Mouse (Mus musculus) heart, adult 2 months (tissue): Measurements from ENCODE around the gene Zfp568. TPM values are rescaled to one million over a fixed set of nuclear protein-coding genes. Genes with fewer than 3 reads are reported as not detected.

Experiments used
- DNase-seq, 2 experiments: peaks; one replicate each; pipeline ENCODE4 v3.0.0; 2021
- H3K27ac ChIP-seq: fragments of 200-600 bp; 2 replicates; pipeline ENCODE4 v1.8.1; 2022
- H3K27me3 ChIP-seq: fragments of 200-500 bp; 2 replicates; pipeline ENCODE4 v1.6.1; 2012; ENCODE audit warnings: mild to moderate bottlenecking, low read length, inconsistent platforms, mixed read lengths; ENCODE audit not compliant: control insufficient read depth, insufficient read depth
- H3K36me3 ChIP-seq: fragments of 200-500 bp; 2 replicates; pipeline ENCODE4 v1.6.1; 2012; ENCODE audit warnings: low read length, inconsistent platforms; ENCODE audit not compliant: control insufficient read depth, insufficient read depth
- H3K4me1 ChIP-seq: fragments of 200-500 bp; 2 replicates; pipeline ENCODE4 v1.6.1; 2011; ENCODE audit warnings: low read length; ENCODE audit not compliant: control insufficient read depth, insufficient read depth
- H3K4me3 ChIP-seq: fragments of 200-600 bp; 2 replicates; pipeline ENCODE4 v1.8.1; 2022
- H3K79me2 ChIP-seq: fragments of 200-500 bp; replicated peaks from 2 replicates; pipeline ENCODE4 v1.6.1; 2012; ENCODE audit warnings: mild to moderate bottlenecking, inconsistent platforms, low read length, moderate library complexity, mixed read lengths; ENCODE audit not compliant: control insufficient read depth, insufficient read depth
- H3K9ac ChIP-seq: fragments of 200-500 bp; 2 replicates; pipeline ENCODE4 v1.6.1; 2012; ENCODE audit warnings: low read depth, mild to moderate bottlenecking, control low read depth, inconsistent platforms, low read length, mixed read lengths
- CTCF ChIP-seq: fragments of 200-600 bp; IDR thresholded peaks from 2 replicates; pipeline ENCODE4 v1.8.1; 2022; ENCODE audit warnings: antibody characterized with exemption, mild to moderate bottlenecking, moderate library complexity
- EP300 ChIP-seq: fragments of 200-500 bp; IDR thresholded peaks from 2 replicates; pipeline ENCODE4 v1.6.1; 2011; ENCODE audit warnings: low read depth, low read length, control low read depth; ENCODE audit not compliant: insufficient read depth
- POLR2A ChIP-seq: fragments of 200-500 bp; IDR thresholded peaks from 2 replicates; pipeline ENCODE4 v1.6.1; 2011; ENCODE audit warnings: mild to moderate bottlenecking, low read depth, low read length, control low read depth; ENCODE audit not compliant: insufficient read depth
- WGBS: fragments of 180-500 bp; shearing (Covaris S2); methylation state at CpG from one replicate; pipeline ENCODE4 v1.1.7; 2018; 5-methylcytosine and 5-hydroxymethylcytosine counted together
- intact Hi-C: fragments of 180-260 bp; cut with DNase I; formaldehyde crosslinking; loops from one replicate; pipeline ENCODE4 v1.15.1; 2025
- polyA plus RNA-seq: library from polyadenylated mRNA; depleted of rRNA; stranded (reverse); fragments of >200 nt; gene quantifications from 2 replicates; pipeline ENCODE4 v1.2.3, GENCODE M21; 2012
- total RNA-seq, 2 experiments: library from RNA; stranded (reverse); gene quantifications; 2 replicates each; pipeline ENCODE4 v1.2.3; 2021

Zfp568 gene
- total and polyA plus RNA-seq, 3 experiments = 5.6 to 28.1 (median 19.6) TPM

GRCm38 (mm10) chr7:29953086-29953485, 30.7 kb upstream of the Zfp568 start:
- Histone ChIP-seq H3K27ac (peak overlapping the region; percentile 91), H3K4me1 (no peaks in the 10 kb centered on the region; the same call in 1 of the 2 replicates), H3K79me2 (no peaks in the 10 kb centered on the region), H3K36me3 (peaks cover 2% of the 10 kb centered on the region; the same call in 1 of the 2 replicates), H3K9ac (peak overlapping the region; percentile 94), H3K4me3 (peak overlapping the region; percentile 66), H3K27me3 (no peaks in the 10 kb centered on the region)
- 34% methylated on average over 10 of the region's 10 CpGs for WGBS
- no peak for DNase-seq
- TF ChIP-seq CTCF = no peak
- TF ChIP-seq POLR2A = no peak
- no peak for TF ChIP-seq EP300
- intact Hi-C loops = loop anchor here (2.0 kb wide), 1 partner anchor 96 kb away; no protein-coding TSS in a partner anchor

- Histone ChIP-seq H3K4me1 (no peaks in the 10 kb centered on the region; the same call in 1 of the 2 replicates), H3K27ac (peak within 1 kb of the TSS; percentile 91), H3K79me2 (no peaks in the 10 kb centered on the region), H3K9ac (peak within 1 kb of the TSS; percentile 94), H3K27me3 (no peaks in the 10 kb centered on the region), H3K4me3 (peak within 1 kb of the TSS; percentile 66), H3K36me3 (peaks cover 2% of the 10 kb centered on the region; the same call in 1 of the 2 replicates)
- WGBS = under 1% methylated on average over 52 of the region's 52 CpGs
- no peak for TF ChIP-seq EP300
- no peak; the same call in 1 of the 2 replicates for TF ChIP-seq POLR2A
- TF ChIP-seq CTCF = peak; percentile 29
- peak; percentile 87 for DNase-seq
- intact Hi-C loops = loop anchor here (2.0 kb wide), 2 partner anchors 29 to 95 kb away; partner anchors contain the start of gene Zfp568
These were observed 30.0 kb upstream of the Zfp568 start, which contains the start of gene Zfp74 for GRCm38 (mm10) chr7:29953513-29954401. Gene Zfp74, minus strand, starts transcription at chr7:29954089.

- intact Hi-C loops = loop anchor here (2.0 kb wide), 1 partner anchor 28 kb away; the partner anchor contains the start of gene Zfp568
These were observed 29.0 kb upstream of the Zfp568 start for GRCm38 (mm10) chr7:29954731-29955130.

GRCm38 (mm10) chr7:29956257-29956656, 27.5 kb upstream of the Zfp568 start:
- WGBS = 39% methylated on average over 10 of the region's 10 CpGs

More at GRCm38 (mm10) chr7:29954731-29955130, 29.0 kb upstream of the Zfp568 start:
- no peaks in the 10 kb centered on the region; the same call in 1 of the 2 replicates for H3K4me1 ChIP-seq
- TF ChIP-seq CTCF = peak; percentile 79
- no peak for TF ChIP-seq EP300
- TF ChIP-seq POLR2A = no peak
- H3K9ac ChIP-seq = no peak overlapping the region
- DNase-seq = peak in 1 of 2 experiments; percentile 33
- 14% methylated on average over 4 of the region's 4 CpGs for WGBS
- no peaks in the 10 kb centered on the region for H3K79me2 ChIP-seq
- H3K4me3 ChIP-seq = peak overlapping the region; percentile 66
- H3K27ac ChIP-seq = no peak overlapping the region; the same call in 1 of the 2 replicates
- peaks cover 2% of the 10 kb centered on the region; the same call in 1 of the 2 replicates for H3K36me3 ChIP-seq
- H3K27me3 ChIP-seq = no peaks in the 10 kb centered on the region

GRCm38 (mm10) chr7:29958125-29958724, 25.5 kb upstream of the Zfp568 start:
- 72% methylated on average over 11 of the region's 11 CpGs for WGBS
- H3K9ac ChIP-seq = no peak overlapping the region
- H3K27me3 ChIP-seq = no peaks in the 10 kb centered on the region
- no peak for DNase-seq
- intact Hi-C loops = no loop called here
- no peaks in the 10 kb centered on the region; the same call in 1 of the 2 replicates for H3K4me1 ChIP-seq
- H3K27ac ChIP-seq = no peak overlapping the region
- no peaks in the 10 kb centered on the region for H3K79me2 ChIP-seq
- H3K4me3 ChIP-seq = no peak overlapping the region
- H3K36me3 ChIP-seq = no peaks in the 10 kb centered on the region
- TF ChIP-seq POLR2A = no peak
- TF ChIP-seq CTCF = no peak
- TF ChIP-seq EP300 = no peak

More at GRCm38 (mm10) chr7:29956257-29956656, 27.5 kb upstream of the Zfp568 start:
- H3K4me1 ChIP-seq = no peaks in the 10 kb centered on the region; the same call in 1 of the 2 replicates
- intact Hi-C loops = no loop called here
- H3K4me3 ChIP-seq = 0 out of 2 replicates have a peak overlapping the region, but pooled peaks have one; percentile 16
- H3K27me3 ChIP-seq = no peaks in the 10 kb centered on the region
- H3K9ac ChIP-seq = peak overlapping the region; percentile 7; the same call in 1 of the 2 replicates
- H3K27ac ChIP-seq = peak overlapping the region; percentile 38; the same call in 1 of the 2 replicates
- peak in 1 of 2 experiments; percentile 25 for DNase-seq
- H3K36me3 ChIP-seq = peaks cover 2% of the 10 kb centered on the region; the same call in 1 of the 2 replicates
- TF ChIP-seq POLR2A (no peak), CTCF (no peak), EP300 (no peak)
- H3K79me2 ChIP-seq = no peaks in the 10 kb centered on the region
